Mouse (Mus musculus) heart, postnatal 0 days (tissue): ENCODE measurements around the gene Ndufb8.

Experiments used
- CTCF ChIP-seq: IDR thresholded peaks from 2 replicates; pipeline ENCODE4 v1.5.1; 2016; ENCODE audit warnings: antibody characterized with exemption, control low read depth, low read depth
- EP300 ChIP-seq: IDR thresholded peaks from 2 replicates; pipeline ENCODE4 v1.6.1; 2016; ENCODE audit warnings: antibody characterized with exemption, low read depth

DNA sequence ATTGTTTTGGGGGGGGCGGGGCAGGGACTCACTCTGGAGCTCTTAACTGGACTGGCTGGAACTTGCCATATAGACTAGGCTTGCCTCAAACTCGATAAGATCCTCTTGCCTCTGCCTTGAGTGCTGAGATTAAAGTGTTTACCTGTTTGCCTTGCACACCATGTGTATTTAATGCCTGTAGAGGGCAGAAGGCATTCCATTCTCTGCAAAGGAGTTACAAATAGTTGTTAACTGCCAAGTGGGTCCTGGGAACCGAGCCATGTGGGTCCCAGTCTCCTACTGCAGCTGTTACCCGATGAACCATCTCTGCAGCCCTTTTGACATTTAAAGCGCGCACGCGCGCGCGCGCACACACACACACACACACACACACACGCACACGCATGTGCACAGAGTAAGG is 8.8 kb upstream of the Ndufb8 start:
- TF ChIP-seq CTCF, result no peak
- no peak for TF ChIP-seq EP300
